Mouse (Mus musculus): ENCODE data around the gene Kifc3.
"Not testable (repeated sequence)": the region's sequence is repeated elsewhere in the genome, so short reads cannot be mapped to it uniquely, and the experiment has no call there.

Kifc3 gene

DNA sequence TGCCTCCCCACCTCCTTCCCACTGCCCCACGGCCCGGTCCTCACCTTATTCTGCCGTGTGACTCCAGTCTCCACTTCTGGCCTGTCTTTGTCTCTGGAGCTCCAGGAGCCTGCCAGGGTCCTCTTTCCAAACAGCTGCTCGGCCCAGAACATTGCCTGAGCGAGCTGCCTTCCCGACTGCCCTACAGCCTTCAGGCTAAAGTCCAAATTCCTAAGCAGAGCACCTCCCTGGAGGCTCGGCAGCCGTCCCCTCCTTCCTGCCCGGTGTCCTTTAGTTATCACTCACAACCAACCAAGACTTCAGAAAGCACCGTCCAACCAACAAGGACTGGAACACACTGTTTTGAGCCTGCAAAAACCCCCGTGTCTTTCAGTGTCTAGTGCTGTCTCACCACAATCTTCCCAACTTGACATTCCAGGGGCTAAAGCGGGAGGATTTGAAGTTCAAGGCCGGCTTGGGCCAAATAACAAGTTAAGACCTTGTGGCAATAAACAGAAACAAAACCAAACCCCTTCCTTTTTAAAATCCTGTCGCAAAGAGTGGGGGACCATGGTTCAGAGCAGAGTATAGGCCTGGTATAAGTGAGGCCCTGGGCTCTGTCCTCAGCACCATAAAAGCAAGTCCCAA, at the start of gene Kifc3:
Gene Kifc3, minus strand, starts transcription at position 164 of the 627 bp plus-strand sequence.
- in situ Hi-C loops (cut with MboI; ENCODE audit: unreplicated experiment in 2 of 2): loop anchor here (5.0 to 10.0 kb wide), 3 partner anchors 98 to 190 kb away; no protein-coding TSS in a partner anchor

DNA sequence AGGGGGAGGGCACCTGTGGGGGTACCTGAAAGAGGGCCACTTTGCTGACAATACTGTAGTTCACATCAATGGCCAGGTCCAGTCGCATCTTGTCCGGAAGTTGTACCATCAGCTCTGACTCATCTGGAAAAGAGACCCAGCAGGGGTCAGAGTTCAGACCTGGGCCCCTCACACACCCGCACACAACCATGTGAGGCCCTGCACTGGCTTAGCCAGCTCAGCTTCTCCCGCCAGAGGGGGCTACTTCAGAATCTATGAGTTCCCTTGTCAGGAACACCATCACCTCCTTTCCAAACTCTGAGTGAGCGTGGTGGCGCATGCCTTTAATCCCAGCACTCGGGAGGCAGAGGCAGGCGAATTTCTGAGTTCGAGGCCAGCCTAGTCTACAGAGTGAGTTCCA, 49.4 kb upstream of the Kifc3 start:
- in situ Hi-C loops (cut with MboI; ENCODE audit: unreplicated experiment in 2 of 2): loop anchor here (5.0 to 10.0 kb wide), 2 partner anchors 55 to 443 kb away; partner anchors contain the start of gene Cngb1 (in 2 of the 2)

DNA sequence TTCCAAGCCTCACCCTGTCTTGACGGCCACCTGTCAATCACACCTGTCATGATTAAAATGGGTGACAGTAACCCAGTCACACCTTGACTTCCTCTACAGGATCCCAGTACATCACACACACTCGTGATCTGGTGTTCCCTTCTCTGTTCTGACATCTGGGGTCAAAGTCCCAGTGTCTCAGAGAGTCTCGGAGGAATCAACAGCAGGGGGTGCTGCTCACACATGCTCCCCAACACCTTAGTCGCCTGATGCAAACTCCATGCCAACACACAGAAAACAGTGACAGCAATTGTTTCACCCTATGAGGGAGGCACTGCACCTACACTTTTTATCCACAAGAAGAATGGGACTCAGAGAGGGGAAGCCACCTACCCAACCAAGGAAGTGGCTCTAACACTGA, 47.2 kb upstream of the Kifc3 start:
- in situ Hi-C loops (cut with MboI; ENCODE audit: unreplicated experiment in 2 of 2): loop anchor here (5.0 to 10.0 kb wide), 2 partner anchors 57 to 445 kb away; partner anchors contain the start of gene Cngb1 (in 2 of the 2)

DNA sequence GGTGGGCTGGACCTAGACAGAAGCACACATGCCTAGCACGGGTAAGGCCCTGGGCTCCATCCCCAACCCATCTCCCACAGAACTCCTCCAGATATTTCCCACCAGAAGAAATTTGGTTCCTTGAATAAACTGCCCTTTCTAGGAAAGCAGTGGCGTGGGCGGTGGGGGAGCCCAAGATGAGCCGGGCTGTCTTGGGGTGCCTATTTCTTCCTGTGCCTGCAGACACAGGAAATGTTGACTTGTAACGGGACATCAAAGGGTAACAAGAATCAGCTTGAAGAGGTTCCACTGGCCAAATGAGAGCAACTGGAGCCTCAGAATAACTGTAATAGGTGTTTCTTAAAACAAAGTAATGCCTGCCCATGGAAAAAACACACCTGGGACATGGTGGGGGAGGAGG, 44.7 kb upstream of the Kifc3 start:
- in situ Hi-C loops (cut with MboI; ENCODE audit: unreplicated experiment in 2 of 2): no loop called here

DNA sequence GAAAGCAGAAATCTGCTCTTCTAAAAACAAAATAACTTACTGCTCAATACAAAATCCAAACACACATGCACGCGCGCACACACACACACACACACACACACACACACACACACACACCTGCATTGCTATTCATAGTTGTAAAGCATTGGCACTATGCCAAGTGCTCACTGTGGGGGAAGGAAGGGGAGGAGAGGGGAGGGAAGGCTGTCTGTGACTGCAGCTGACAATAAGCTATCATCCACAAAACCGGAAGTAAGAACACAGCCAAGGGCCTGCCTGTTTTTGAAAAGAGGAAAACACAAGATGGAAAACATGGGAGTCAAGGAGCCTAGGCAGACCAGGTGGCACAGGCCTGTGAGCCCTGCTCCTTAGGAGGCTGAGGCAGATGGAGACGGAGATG, 42.6 kb upstream of the Kifc3 start:
- in situ Hi-C loops (cut with MboI; ENCODE audit: unreplicated experiment in 2 of 2): no loop called here

DNA sequence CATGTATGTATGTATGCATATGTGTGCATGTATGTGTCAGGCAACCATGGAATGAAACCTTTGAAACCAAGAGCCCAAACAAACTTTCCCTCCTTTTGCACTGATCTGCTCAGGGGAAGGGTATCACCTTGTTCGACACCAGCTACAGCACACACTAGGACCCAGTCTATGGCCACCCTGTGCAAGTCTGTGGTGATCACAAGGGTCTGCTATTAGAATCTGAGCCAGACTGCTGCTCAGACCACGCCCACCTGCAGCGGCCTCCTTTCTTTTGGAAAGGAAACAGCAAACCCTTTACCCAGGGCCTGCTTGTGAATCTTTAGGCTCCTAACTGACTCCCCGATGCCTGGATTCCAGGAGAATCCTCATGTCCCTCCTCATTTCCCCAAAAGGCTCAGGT, 41.2 kb upstream of the Kifc3 start:
- in situ Hi-C loops (cut with MboI; ENCODE audit: unreplicated experiment in 2 of 2): no loop called here

DNA sequence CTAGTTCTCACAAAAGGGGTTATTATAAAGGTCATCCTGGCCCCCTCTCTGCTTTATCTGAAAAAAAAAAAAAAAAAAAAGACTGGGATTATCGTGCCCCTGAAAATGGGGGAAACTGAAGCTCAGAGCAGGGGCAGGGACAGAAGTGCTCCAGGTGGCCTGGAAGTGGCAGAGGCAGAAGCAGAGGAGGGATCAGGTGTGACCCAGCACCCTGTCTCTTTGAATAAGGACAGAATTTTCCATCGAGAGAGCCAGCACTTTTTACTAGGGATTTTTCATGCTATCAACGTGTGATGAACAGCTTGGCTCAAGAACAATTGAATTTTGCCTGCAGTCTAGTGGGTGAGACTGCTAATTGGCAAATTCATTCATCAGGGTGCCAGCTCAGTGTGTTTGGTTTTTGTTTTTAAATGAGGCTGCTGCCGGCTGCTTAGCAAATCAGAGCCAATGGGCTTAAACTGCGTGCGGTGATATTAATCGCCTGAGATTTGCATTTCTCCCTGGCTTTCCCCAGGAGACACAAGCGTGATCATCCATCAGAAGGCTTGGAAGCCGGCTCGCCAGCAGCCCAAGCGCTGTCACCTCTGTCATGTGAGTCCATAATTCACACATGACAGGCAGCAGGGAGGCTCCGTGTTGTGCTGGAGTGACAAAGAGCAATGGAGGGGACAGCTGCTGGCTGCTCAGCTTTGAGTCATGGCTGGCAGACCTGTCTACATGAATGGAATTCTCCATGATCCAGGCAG, 40.4 kb upstream of the Kifc3 start:
- in situ Hi-C loops (cut with MboI; ENCODE audit: unreplicated experiment in 2 of 2): no loop called here

DNA sequence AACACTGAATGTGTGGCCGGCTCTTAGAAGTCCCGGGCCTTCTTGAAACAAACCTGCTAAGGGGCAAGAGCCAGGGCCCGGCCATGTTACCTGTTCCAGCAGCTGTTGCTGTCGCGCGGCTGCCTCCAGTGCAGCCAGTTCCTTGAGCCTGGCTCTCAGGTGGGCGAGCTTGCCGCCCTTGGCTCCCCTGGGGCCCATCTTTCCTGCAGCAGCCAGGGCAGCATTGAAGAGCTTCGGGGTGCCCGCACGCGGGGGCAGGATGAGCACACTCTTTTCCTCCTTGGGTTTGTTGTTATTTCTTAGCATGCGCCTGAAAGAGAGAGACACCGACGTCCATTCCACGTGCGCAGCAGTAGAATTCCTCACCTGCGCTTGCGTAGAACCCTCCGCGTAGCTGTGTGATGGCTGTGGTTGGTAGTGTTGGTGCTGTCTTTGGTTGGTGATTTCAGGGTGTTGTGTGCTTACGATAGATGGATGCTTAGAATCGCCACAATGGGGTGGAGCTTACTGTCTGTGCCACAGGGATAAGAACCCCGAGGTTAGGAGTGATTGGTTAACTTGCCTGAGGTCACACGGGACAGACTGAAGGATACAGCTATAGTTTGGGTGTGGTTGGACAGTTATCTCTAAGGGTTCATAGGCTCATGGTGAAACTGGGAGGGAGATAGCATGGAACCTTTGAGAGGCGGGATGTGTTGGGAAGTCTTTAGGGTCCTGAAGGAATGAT, 39.6 kb upstream of the Kifc3 start:
- in situ Hi-C loops (cut with MboI; ENCODE audit: unreplicated experiment in 2 of 2): no loop called here

DNA sequence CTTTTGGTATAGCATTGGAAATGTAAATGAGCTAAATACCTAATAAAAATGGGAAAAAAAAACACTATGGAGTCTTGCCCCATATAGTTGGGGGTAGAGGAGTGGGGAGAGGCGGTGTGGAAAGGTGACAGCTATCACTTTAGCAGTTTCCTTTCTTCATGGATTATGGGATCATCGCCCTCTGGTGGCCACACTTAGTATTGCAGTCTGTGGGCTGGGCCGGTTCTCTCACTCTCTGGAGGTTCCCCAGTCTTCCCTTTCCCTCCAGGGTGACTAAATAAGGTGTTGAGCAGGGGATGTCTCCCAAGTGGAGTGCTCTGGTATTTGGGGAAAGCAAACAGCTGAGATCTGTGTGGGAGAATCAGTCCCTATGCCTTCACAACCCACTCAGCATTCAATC, 33.1 kb upstream of the Kifc3 start:
- in situ Hi-C loops (cut with MboI; ENCODE audit: unreplicated experiment in 2 of 2): no loop called here

DNA sequence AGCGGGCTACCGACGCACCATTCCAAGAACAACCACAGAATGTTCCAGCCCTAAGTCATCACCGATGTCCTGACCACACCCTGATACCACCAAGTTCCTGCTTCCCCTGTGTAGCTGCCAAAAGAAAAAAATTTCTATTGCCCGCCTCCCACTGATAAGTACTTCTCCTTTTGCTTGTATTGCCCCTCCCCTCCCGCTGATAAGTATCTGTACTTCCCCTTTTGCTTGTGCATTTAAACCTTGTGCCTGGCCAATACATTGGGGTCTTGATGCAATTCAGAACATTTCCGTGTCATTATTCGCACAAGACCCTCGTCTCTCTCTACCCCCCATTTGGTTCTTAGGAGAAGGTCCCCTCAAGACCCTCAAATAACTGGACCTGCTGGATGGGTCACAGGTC, 27.5 kb upstream of the Kifc3 start:
- in situ Hi-C loops (cut with MboI; ENCODE audit: unreplicated experiment in 2 of 2): not testable (repeated sequence)

DNA sequence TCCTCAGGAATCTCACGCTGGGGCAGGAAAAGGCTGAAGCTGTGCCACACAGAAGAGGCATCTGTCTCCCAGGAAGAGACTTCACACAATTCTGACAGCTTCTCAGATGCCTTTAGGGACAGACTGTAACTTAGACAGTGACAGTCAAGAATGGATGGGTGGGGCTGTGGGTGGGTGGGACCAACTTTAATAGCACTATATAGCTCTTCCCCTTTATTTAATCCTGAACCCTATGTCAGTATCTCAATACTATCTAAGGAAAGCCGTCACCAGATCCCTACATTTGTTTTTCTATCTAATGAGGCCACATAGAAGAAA, 24.5 kb upstream of the Kifc3 start:
- in situ Hi-C loops (cut with MboI; ENCODE audit: unreplicated experiment in 2 of 2): no loop called here

DNA sequence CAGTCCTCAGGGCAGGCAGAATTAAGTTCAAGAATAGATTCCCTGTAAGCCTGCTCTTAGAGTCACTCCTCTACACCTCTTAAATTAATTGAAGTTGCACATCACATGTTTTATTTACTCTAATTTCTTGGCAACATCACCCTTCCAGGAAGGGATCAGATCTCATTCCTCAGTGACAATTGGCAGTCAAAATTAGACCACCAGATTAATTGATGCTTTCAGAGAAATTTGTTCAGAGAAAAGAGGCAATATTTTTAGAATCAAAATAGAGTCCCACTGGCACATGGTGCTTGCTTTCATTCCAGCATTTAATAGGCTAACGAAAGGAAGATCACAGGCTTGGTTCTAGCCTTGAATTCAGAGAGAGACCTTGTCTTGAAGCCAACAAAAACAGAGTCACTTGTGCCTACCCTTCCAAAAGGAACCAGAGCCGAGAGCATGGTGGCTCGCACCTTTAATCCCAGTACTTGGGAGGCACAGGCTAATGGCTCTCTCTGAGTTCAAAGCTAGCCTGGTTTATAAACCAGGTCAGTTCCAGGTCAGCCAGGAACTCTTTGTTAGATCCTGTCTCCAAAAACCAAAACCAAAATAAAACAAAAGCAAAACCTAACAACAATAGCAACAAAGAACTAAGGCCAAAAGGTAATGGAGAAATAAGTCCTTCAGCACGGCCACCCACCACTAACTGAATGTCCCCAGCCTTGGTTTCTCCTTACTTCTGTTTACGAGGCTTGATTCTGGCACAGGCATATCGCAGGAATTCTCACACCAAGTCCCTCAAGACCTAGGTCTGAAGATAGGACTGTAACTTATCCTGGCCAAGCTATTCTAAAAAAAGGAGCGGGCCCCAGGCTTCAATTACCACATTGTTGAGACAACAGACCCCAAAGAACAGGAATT, 23.9 kb upstream of the Kifc3 start:
- in situ Hi-C loops (cut with MboI; ENCODE audit: unreplicated experiment in 2 of 2): no loop called here

DNA sequence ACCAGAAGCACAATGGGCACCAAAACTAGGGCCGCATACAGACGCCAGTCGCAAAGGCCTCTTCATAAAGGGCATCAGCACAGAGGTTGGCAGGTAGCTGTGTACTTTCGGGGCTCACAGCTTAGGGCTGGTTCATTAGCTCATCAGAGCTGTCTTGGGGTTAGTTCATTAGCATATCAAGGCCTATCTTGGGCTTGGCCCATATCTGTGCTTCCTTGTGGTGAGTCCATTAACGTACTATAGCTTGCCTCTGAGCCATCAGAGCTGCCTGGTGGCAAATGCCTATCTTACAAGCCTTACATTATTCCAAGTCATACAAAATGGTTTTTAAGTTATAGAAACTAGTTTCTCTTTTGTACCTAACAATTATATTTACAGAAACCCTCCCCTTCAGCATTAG, 21.4 kb upstream of the Kifc3 start:
- in situ Hi-C loops (cut with MboI; ENCODE audit: unreplicated experiment in 2 of 2): no loop called here

DNA sequence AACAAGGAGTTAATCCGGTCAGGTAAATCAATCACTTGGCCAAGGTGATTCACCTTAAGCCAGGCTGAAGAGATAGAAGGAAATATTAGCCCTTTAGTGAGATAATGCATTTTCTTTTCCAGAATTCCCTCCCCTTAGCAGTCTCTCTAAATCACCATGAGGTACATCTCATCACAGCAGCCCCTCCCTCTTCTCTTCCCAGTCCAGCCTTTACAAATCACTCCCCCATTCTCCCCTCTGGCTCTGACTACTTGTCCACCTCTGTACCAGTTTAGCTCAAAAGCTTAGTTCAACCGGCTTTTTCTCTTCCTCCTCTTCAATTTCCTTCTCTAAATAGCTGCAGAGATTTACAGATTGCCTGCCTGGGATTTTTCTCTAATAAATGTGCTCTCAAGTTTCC, 18.4 kb upstream of the Kifc3 start:
- in situ Hi-C loops (cut with MboI; ENCODE audit: unreplicated experiment in 2 of 2): no loop called here

DNA sequence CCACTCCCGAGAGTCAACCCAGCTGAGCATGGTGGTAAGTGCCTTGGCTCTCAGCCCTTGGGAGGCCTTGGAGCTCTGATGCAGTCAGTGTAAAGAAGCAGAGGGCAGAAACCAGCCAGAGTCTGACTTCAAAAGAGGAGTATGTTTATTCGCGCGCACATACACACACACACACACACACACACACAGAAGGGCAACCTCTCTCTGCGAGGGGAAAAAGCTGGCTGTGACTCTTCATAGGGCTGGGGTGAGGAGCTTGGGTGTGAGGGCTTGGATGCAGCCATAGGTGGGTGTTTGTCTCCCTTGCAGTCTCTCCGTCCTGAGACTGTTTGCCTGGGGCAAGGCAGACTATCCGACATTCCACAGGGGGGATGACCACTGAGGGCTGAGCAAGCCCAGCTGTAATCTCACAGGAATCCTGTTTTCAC, 18.0 kb upstream of the Kifc3 start:
- in situ Hi-C loops (cut with MboI; ENCODE audit: unreplicated experiment in 2 of 2): no loop called here

DNA sequence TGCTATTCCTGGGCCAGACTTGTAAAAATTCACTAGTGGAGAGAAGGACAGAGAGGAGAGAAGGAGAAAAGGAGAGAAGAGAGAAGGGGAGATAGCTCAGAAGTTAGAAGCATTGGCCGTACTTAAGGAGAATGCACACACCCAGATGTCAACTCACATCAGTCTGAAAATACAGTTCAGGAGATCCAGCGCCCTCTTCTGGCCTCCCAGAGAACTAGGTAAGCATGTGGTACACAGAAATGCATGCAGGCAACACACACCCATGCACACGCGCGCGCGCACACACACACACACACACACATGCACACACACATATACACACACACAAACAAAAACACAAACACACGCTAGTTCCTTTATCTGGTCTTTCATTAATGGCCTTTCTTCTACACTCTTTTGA, 17.0 kb upstream of the Kifc3 start:
- in situ Hi-C loops (cut with MboI; ENCODE audit: unreplicated experiment in 2 of 2): no loop called here

DNA sequence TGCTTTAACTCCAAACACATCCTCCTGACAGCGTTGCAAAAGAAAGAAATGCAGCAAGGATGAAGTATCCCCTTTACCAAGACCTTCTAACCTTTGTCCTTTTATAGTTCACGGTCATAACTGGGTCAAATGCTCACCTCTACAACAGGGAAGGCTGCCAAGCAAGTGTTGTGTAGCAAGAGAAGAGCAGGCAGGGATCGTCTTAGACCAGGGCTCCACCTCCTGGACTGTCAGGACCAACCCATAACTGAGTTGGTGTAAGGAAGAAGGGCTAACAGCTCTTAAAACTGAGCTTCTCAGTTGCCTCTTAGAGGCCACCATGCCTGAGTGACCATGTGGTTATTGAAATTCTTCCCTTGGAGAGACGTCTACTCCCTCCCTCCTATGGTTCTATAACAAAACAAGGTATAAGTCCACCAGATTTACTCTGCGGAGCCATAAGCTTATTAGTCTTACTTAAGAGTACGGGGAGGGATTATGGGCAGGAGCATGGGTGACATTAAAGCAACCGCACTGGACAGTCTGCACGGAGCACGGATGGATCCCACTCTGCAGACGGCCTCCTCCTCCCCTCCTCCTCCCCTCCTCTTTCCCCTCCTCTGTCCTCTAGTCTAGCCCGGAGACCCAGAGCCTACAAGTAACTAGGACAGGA, 13.2 kb upstream of the Kifc3 start:
- in situ Hi-C loops (cut with MboI; ENCODE audit: unreplicated experiment in 2 of 2): no loop called here

DNA sequence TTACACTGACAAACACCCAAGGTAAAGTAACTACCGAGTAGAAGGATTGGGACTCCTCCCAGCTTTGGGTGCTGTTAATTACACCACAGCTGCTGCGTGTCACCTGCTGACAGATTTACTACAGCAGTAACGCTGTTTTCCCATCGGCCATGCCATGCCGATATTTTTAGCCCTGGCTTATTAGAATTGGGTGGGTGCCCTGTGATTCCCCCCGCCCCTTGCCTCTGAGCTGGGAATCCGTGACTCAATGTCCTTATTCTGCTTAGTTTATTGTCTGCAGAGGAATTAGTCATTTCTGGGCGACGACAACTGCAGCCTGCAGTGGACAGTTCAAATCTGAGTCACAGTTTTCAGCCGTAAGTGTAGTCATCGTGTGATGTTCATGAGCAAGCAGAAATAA, 7.3 kb upstream of the Kifc3 start:
- in situ Hi-C loops (cut with MboI; ENCODE audit: unreplicated experiment in 2 of 2): loop anchor here (5.0 to 10.0 kb wide), 2 partner anchors 105 to 268 kb away; no protein-coding TSS in a partner anchor

DNA sequence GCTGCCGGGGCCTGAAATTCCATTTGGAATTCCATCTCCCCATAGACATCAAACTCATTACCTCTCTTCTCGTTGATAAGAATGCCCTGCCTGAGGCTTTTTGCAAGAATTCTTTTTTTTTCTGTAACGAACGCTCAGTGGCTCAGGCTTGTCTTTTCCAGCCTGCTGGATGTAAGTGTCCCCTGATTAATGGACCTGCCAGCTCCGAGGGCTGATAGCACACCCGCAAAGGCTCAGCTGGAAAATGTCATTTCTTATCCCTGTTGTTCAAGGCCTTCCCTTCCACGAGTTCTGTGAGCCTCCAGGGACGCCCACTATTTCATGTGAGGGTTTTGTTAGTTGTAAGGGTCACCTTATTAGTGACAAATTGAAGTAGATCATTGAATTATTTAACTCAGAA, 3.3 kb upstream of the Kifc3 start:
- in situ Hi-C loops (cut with MboI; ENCODE audit: unreplicated experiment in 2 of 2): loop anchor here (5.0 to 10.0 kb wide), 2 partner anchors 101 to 264 kb away; no protein-coding TSS in a partner anchor

DNA sequence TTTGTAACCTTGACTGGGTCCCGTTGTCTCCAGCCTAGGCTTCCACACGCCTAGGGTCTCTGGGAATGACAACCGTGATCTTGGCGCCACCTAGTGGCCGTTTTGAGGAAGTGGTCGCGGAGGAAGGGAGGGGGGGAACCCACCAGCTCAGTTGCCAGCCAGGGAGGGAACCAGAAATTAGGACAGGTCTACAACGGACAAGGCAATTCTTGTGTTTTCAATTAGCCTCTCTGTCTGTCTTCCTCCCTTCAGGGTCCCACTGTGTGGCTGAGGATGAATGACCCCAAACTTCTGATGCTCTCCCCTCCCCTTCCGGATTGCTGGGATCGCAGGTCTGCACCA, 1.4 kb upstream of the Kifc3 start:
- in situ Hi-C loops (cut with MboI; ENCODE audit: unreplicated experiment in 2 of 2): loop anchor here (5.0 to 10.0 kb wide), 3 partner anchors 99 to 192 kb away; no protein-coding TSS in a partner anchor

Measured in v-Abl transformed pro-B cells (cell line).